Mouse (Mus musculus) C2C12 (cell line): Measurements from ENCODE around the gene Glyatl3. TPM values are rescaled to one million over a fixed set of nuclear protein-coding genes. Genes with fewer than 3 reads are reported as not detected.

ENCODE experiments used
- H3K27me3 ChIP-seq: one replicate; pipeline ENCODE4 v1.6.1; 2011; ENCODE audit not compliant: control insufficient read depth, insufficient read depth, insufficient read length
- H3K36me3 ChIP-seq: one replicate; pipeline ENCODE4 v1.6.1; 2011; ENCODE audit not compliant: control insufficient read depth, insufficient read depth
- H3K4me3 ChIP-seq: one replicate; pipeline ENCODE4 v1.5.1; 2011; ENCODE audit warnings: mild to moderate bottlenecking, control low read depth; ENCODE audit not compliant: poor library complexity, insufficient read depth, severe bottlenecking
- H3K79me2 ChIP-seq: one replicate; pipeline ENCODE4 v1.6.1; 2011; ENCODE audit not compliant: control insufficient read depth, insufficient read depth
- H3K79me3 ChIP-seq: one replicate; pipeline ENCODE4 v1.6.1; 2011; ENCODE audit warnings: low read depth, control low read depth
- H3ac ChIP-seq: one replicate; pipeline ENCODE3; 2011; ENCODE audit warnings: low read depth; ENCODE audit not compliant: control insufficient read depth, insufficient read length
- CEBPB ChIP-seq: IDR thresholded peaks from one replicate; pipeline ENCODE4 v1.6.1; 2011; ENCODE audit warnings: low read depth, mild to moderate bottlenecking, control low read depth, moderate library complexity
- CTCF ChIP-seq: IDR thresholded peaks from one replicate; pipeline ENCODE4 v1.5.1; 2011; ENCODE audit not compliant: control insufficient read depth, insufficient read depth, insufficient read length
- FOSL1 ChIP-seq: IDR thresholded peaks from one replicate; pipeline ENCODE4 v1.8.0; 2011; ENCODE audit warnings: mild to moderate bottlenecking, low read length; ENCODE audit not compliant: poor library complexity, insufficient read depth, severe bottlenecking
- MAX ChIP-seq: IDR thresholded peaks from one replicate; pipeline ENCODE4 v1.6.1; 2011; ENCODE audit warnings: mild to moderate bottlenecking, control low read depth
- MYOD1 ChIP-seq: IDR thresholded peaks from one replicate; pipeline ENCODE4 v1.6.1; 2011; ENCODE audit warnings: low read depth; ENCODE audit not compliant: control insufficient read depth, insufficient read length
- MYOG ChIP-seq: IDR thresholded peaks from one replicate; pipeline ENCODE4 v1.6.1; 2011; ENCODE audit not compliant: control insufficient read depth, insufficient read length; ENCODE audit errors: extremely low read depth
- USF1 ChIP-seq: IDR thresholded peaks from one replicate; pipeline ENCODE4 v1.6.1; 2011; ENCODE audit warnings: low read depth, mild to moderate bottlenecking, control low read depth, moderate library complexity
- polyA plus RNA-seq: library from polyadenylated mRNA; unstranded; fragments of >200 nt; fragmentation: generic; extraction: Trizol; gene quantifications from one replicate; pipeline ENCODE4 v1.2.1, GENCODE M21; 2012; ENCODE audit warnings: missing spikeins

The Glyatl3 gene
- polyA plus RNA-seq, 1 experiment = not detected

DNA sequence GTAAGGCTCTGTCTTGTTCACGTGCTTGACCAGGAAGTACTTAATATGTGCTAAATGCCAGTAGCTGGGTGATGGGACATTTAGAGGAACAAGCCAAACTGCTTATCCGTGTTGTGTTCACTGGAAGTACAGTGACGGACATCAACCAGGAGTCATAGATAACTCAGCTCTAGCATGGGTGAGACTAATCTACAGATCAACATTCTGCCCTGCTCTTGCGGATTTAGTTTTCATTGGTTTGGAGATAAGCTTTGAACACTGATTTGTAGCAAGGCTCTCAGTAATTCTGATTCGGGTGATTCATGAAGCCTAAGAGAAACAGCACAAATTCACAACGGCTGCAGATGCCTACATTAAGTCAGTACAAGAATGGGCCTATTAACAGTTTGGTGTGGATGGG is 32.0 kb downstream of the Glyatl3 start:
- Histone ChIP-seq H3ac (no peak overlapping the region), H3K79me2 (peaks cover 30% of the 10 kb centered on the region), H3K79me3 (peaks cover 25% of the 10 kb centered on the region), H3K4me3 (no peak overlapping the region), H3K36me3 (no peaks in the 10 kb centered on the region), H3K27me3 (no peaks in the 10 kb centered on the region)
- no peak for TF ChIP-seq MYOD1

DNA sequence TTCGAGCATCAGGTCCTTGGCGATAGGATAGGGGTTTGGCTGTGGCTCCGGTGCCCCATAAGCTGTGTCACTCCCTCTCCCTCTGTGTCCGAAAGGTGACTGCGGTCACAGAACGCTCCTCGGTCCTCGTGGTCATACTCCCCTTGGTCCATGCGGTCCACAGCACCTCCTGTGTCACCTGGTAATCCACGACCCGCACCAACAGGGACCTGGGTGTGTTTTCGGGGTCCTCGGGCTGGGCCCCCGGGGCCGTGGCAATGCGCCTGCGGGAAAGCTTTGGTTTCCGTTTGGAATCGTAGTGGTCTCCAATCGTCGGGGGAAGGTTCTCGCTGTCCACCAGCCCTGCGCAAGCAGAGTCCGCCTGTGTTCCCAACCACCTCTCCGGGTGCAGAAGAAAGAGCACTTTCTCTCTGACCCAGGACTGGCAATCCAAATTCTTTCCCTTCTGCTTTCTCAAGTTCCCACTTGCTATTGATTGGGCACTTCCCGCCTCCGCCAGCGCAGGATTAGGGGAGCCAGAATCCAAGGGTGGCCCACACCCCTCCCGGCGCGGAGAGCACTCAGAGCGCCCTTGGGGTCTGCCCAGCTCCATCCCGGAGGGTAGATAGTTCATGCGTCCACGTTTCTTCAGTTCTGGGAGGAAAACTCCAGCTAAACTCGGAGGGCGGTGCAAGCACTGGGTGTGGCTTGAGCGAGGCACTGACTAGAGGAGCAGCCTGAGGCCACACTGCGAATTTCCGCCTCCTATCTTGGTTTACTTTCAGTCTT is 34.0 kb downstream of the Glyatl3 start, which contains the start of gene 9130008F23Rik:
9130008F23Rik (minus strand) TSS at position 636 of the 768 bp plus-strand sequence.
- Histone ChIP-seq H3ac (peak within 1 kb of the TSS; percentile 95), H3K79me2 (peaks cover 47% of the 10 kb centered on the region), H3K79me3 (peaks cover 31% of the 10 kb centered on the region), H3K36me3 (peaks cover 9% of the 10 kb centered on the region), H3K27me3 (no peaks in the 10 kb centered on the region), H3K4me3 (peak within 1 kb of the TSS; percentile 51)
- TF ChIP-seq MYOG (no peak), MAX (peak; percentile 37), FOSL1 (no peak)

DNA sequence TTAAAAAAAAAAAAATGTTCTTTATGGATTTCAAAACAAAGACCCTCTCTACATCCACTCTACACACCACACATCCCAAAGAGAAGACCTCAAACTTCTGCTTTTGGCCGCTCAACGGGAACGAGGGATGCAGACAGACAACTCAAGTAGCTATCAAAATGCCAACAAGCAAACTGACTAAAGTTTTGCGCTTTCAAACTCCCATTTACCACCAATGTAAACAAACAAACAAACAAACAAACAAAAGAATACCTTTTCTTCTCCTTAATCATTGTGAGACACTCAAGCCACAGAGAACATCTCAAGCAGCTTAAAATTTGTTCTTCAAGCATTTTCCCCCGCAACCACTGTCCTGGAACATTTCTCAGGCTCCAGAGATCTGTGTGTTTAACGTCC is 34.6 kb downstream of the Glyatl3 start:
- peaks cover 47% of the 10 kb centered on the region for H3K79me2 ChIP-seq
- peaks cover 31% of the 10 kb centered on the region for H3K79me3 ChIP-seq
- H3K36me3 ChIP-seq = peaks cover 9% of the 10 kb centered on the region
- H3ac ChIP-seq = peak overlapping the region; percentile 95
- no peaks in the 10 kb centered on the region for H3K27me3 ChIP-seq
- H3K4me3 ChIP-seq = peak overlapping the region; percentile 51
- TF ChIP-seq CTCF = no peak
- TF ChIP-seq MYOG = no peak
- TF ChIP-seq FOSL1 = no peak
- no peak for TF ChIP-seq MAX
- TF ChIP-seq USF1 = no peak
- no peak for TF ChIP-seq CEBPB
- TF ChIP-seq MYOD1 = no peak

DNA sequence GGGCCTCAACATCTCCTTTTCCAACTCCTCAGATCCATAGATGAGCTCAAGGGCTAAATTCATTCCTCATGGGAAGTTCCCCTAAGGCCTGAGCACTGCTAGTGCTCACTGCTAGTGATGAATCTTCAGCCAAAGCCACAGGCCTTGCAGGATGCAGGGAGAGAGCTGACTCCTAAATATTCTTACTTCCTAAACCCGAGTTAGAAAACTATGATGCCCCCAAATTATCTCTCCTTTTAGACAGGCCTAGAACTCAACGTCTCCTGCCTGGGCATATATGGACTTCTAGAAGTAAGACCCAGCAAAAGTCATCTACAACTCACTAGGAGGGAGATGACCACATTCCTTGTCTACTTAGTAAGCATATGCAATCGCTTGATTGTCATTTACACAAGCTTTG is 36.4 kb downstream of the Glyatl3 start:
- no peaks in the 10 kb centered on the region for H3K27me3 ChIP-seq
- H3ac ChIP-seq = no peak overlapping the region
- peaks cover 9% of the 10 kb centered on the region for H3K36me3 ChIP-seq
- H3K4me3 ChIP-seq = peak overlapping the region; percentile 26
- TF ChIP-seq USF1 (no peak), MYOD1 (no peak), FOSL1 (no peak), CTCF (no peak), MAX (no peak), CEBPB (no peak), MYOG (no peak)
- peaks cover 31% of the 10 kb centered on the region for H3K79me3 ChIP-seq
- peaks cover 47% of the 10 kb centered on the region for H3K79me2 ChIP-seq

DNA sequence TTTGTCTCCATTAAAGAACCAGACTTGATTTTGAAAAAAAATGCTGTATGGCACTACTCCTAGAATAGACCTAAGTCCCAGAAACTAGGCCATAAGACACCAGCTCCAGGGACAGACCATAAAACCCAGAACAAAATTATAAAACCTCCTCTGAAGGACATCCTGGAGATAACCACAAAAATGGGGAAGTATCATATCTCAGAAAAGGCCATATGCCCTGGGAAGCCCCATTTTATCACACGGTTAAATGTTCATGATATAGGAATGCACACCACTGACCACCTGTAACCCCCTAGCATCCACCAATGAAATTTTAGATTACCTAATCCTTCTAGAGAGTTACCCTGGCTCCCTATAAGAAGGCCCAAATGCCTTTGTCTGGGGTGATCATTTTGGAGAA is 38.6 kb downstream of the Glyatl3 start:
- peaks cover 9% of the 10 kb centered on the region for H3K36me3 ChIP-seq
- H3K27me3 ChIP-seq = no peaks in the 10 kb centered on the region
- peaks cover 47% of the 10 kb centered on the region for H3K79me2 ChIP-seq
- H3ac ChIP-seq = no peak overlapping the region
- peaks cover 31% of the 10 kb centered on the region for H3K79me3 ChIP-seq
- no peak for TF ChIP-seq CEBPB
- TF ChIP-seq USF1 = no peak
- TF ChIP-seq FOSL1 = no peak
- TF ChIP-seq MYOG = no peak
- no peak for TF ChIP-seq CTCF
- TF ChIP-seq MAX = no peak
- TF ChIP-seq MYOD1 = no peak
- H3K4me3 ChIP-seq = no peak overlapping the region

DNA sequence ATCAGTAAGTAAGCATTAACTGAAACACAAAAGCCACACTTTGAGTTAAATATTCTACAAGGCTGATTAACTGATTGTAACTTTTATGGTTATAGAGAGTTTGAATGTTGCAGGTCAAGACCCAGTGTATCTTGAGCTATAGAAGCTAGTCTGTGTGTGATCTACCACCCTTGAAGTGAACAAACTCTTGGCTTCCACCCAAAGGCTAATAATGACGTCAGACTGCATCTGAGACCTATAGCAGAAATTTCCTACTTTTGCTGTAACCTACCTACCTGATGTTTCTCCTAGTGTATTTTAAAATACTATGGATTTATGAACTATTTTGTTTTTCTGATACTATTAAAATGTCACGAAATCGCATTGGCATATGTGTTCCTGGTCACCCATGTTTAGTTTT is 39.4 kb downstream of the Glyatl3 start:
- H3K4me3 ChIP-seq = no peak overlapping the region
- H3K36me3 ChIP-seq = peaks cover 9% of the 10 kb centered on the region
- peaks cover 42% of the 10 kb centered on the region for H3K79me2 ChIP-seq
- TF ChIP-seq USF1 = no peak
- no peak for TF ChIP-seq CTCF
- no peak for TF ChIP-seq MYOG
- TF ChIP-seq MYOD1 = no peak
- TF ChIP-seq CEBPB = no peak
- no peak for TF ChIP-seq FOSL1
- no peak for TF ChIP-seq MAX
- H3K27me3 ChIP-seq = no peaks in the 10 kb centered on the region
- H3K79me3 ChIP-seq = peaks cover 26% of the 10 kb centered on the region
- no peak overlapping the region for H3ac ChIP-seq
